ENCODE assay signal across 9 mouse cellular contexts in the genomic region with DNA sequence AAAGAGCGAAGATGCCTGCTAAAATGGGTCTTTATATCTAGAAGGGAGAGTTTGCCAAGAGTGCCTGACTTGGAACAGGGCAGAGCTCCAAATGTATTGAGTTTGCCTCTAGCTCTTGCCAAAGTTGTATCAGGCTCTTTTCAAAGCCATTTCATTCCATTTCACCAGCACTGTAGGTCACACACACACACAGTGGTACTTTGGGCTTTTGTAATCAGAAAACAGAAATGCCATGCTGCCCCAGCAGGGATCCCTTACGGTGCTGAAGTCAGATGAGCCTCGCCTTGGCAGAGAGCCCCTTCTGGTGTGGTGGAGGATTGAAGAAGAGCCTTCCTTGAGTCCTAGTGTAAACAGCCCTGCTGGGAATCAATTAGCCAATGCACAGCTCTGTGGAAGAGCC. TPM values are rescaled to one million over a fixed set of nuclear protein-coding genes. Genes with fewer than 3 reads are reported as not detected.
DNase-seq lines count a peak whose midpoint lies in the region; ATAC-seq and TF ChIP-seq lines count a peak whose summit lies in the region.
"Had no signal": no experiment of that assay in that cellular context is flagged by ENCODE, and none has a peak within 500 bp of the region (broad histone marks: within the 10 kb centered on the region; RNA-seq: fewer than 3 reads in every experiment).

No protein-coding gene starts in this region.

- peak; percentile 85 for DNase-seq in heart, adult 11 months
- DNase-seq in ES-E14 (ENCODE audit: low read depth, low spot score): no peak
- DNase-seq in cerebellum, postnatal 10 days: peak; percentile 75 to 83
- peak; percentile 17 for DNase-seq in layer of hippocampus, adult 9-11 months
- DNase-seq in embryo, embryonic 11 days: no peak
- DNase-seq in spleen, postnatal 4 days (ENCODE audit: low spot score in 2 of 2): no peak

- no peak overlapping the region for H3K9ac ChIP-seq in heart, embryonic 12.5 days
- no peak overlapping the region for H3K9ac ChIP-seq in ES-E14 (ENCODE audit: insufficient read depth, low read depth, low read length, poor library complexity, severe bottlenecking)
- H3K9ac ChIP-seq in forebrain, embryonic 15.5 days (replicated peaks): no peak overlapping the region
- H3K9ac ChIP-seq: intestine, embryonic 15.5 days had no signal

- no peak for ATAC-seq in heart, embryonic 12.5 days (ENCODE audit: insufficient number of reproducible peaks, low FRiP score)
- no peak for ATAC-seq in forebrain, embryonic 15.5 days (replicated peaks)
- ATAC-seq: intestine, embryonic 15.5 days had no signal

- H3K27me3 ChIP-seq in heart, embryonic 12.5 days (replicated peaks): peaks cover 7% of the 10 kb centered on the region; the same call in 1 of the 2 replicates
- no peaks in the 10 kb centered on the region for H3K27me3 ChIP-seq in forebrain, embryonic 15.5 days

- no peak overlapping the region for H3K4me3 ChIP-seq in heart, embryonic 12.5 days
- H3K4me3 ChIP-seq in ES-E14 (ENCODE audit: insufficient read depth in 1 of 2, low read depth in 1 of 2, low read length in 2 of 2, poor library complexity in 1 of 2, severe bottlenecking in 1 of 2): no peak overlapping the region
- no peak overlapping the region for H3K4me3 ChIP-seq in forebrain, embryonic 15.5 days
- H3K4me3 ChIP-seq: intestine, embryonic 15.5 days had no signal

- WGBS in heart, embryonic 12.5 days: 41% methylated on average over 3 of the region's 3 CpGs
- 29% methylated on average over 3 of the region's 3 CpGs for WGBS in forebrain, embryonic 15.5 days

- H3K4me1 ChIP-seq in heart, embryonic 12.5 days (replicated peaks): no peaks in the 10 kb centered on the region
- peaks cover 0 to 2% of the 10 kb centered on the region in 2 experiments; a peak in 1 of 4 replicates for H3K4me1 ChIP-seq in ES-E14 (ENCODE audit: control insufficient read depth in 2 of 2, insufficient read depth in 2 of 2, low read length in 2 of 2, poor library complexity in 1 of 2)
- H3K4me1 ChIP-seq in forebrain, embryonic 15.5 days: 0 out of 2 replicates have a peak, but pooled peaks cover 2% of the 10 kb centered on the region
- H3K4me1 ChIP-seq: intestine, embryonic 15.5 days had no signal

- H3K27ac ChIP-seq in heart, embryonic 12.5 days (ENCODE audit: poor library complexity, severe bottlenecking): no peak overlapping the region
- H3K27ac ChIP-seq in ES-E14 (ENCODE audit: insufficient read depth, low read depth, low read length, poor library complexity, severe bottlenecking): peak overlapping the region; percentile 38; the same call in 1 of the 2 replicates
- no peak overlapping the region for H3K27ac ChIP-seq in forebrain, embryonic 15.5 days (replicated peaks)
- H3K27ac ChIP-seq: intestine, embryonic 15.5 days had no signal

- in situ Hi-C loops in ES-E14 (cut with MboI; ENCODE audit: low sequenced_read_pairs in 2 of 2, unreplicated experiment in 2 of 2): no loop called here

- no peaks in the 10 kb centered on the region for H3K36me3 ChIP-seq in heart, embryonic 12.5 days
- H3K36me3 ChIP-seq in ES-E14 (ENCODE audit: control insufficient read depth, insufficient read depth, low read length, poor library complexity, severe bottlenecking): no peaks in the 10 kb centered on the region
- no peaks in the 10 kb centered on the region for H3K36me3 ChIP-seq in forebrain, embryonic 15.5 days
- H3K36me3 ChIP-seq: intestine, embryonic 15.5 days had no signal

- no peaks in the 10 kb centered on the region for H3K9me3 ChIP-seq in heart, embryonic 12.5 days (replicated peaks)
- H3K9me3 ChIP-seq in ES-E14 (ENCODE audit: control insufficient read depth, insufficient read depth, low read depth, low read length): no peaks in the 10 kb centered on the region
- H3K9me3 ChIP-seq in forebrain, embryonic 15.5 days: no peaks in the 10 kb centered on the region
- H3K9me3 ChIP-seq: intestine, embryonic 15.5 days had no signal

- H3K4me2 ChIP-seq in heart, embryonic 12.5 days: no peak overlapping the region
- H3K4me2 ChIP-seq in forebrain, embryonic 15.5 days (replicated peaks): no peak overlapping the region
- H3K4me2 ChIP-seq: intestine, embryonic 15.5 days had no signal

TF ChIP-seq in ES-E14, 5 proteins besides CTCF, POLR2A, EP300 and RAD21:
- TF ChIP-seq ZC3H11A (IDR thresholded peaks at IDR 0.05; ENCODE audit: borderline replicate concordance, low read depth, low read length) (no peak), ZNF384 (IDR thresholded peaks at IDR 0.05; ENCODE audit: low read depth, low read length) (no peak)

RNA-seq across cellular contexts. Expression of gene Usp9x, which starts 32.1 kb away (rescaled TPM):
- polyA plus RNA-seq in heart, embryonic 12.5 days (2016; fragmentation: Nextera tagmentation; extraction: Ambion mirVana): 50.8 and 53.2 TPM in 2 replicates
- total RNA-seq in ES-E14 (2012; rRNA removed): 163 and 228 TPM in 2 replicates
- 39.7 and 40.9 TPM in 2 replicates for polyA plus RNA-seq in forebrain, embryonic 15.5 days (2015; fragmentation: Nextera tagmentation; extraction: Ambion mirVana)

Comparison
In these comparisons a context has a peak if more than half of its experiments do, and no peak if none do; other contexts are left out.
1. DNase-seq: peak in heart, adult 11 months (single experiment), cerebellum, postnatal 10 days (2 of 2) and layer of hippocampus, adult 9-11 months (single experiment); none in ES-E14 (single experiment), embryo, embryonic 11 days (single experiment) and spleen, postnatal 4 days (0 of 2).